Mouse (Mus musculus): ENCODE results near the gene Fads6.

Gene Fads6

GRCm38 (mm10) chr11:115300745-115301144 is 3.3 kb upstream of the Fads6 start:
- DNase-seq (ENCODE audit: low read depth, low spot score): no peak

- no peak for DNase-seq (ENCODE audit: low read depth, low spot score)
Observed at GRCm38 (mm10) chr11:115298160-115298559, 697 bp upstream of the Fads6 start.

DNA sequence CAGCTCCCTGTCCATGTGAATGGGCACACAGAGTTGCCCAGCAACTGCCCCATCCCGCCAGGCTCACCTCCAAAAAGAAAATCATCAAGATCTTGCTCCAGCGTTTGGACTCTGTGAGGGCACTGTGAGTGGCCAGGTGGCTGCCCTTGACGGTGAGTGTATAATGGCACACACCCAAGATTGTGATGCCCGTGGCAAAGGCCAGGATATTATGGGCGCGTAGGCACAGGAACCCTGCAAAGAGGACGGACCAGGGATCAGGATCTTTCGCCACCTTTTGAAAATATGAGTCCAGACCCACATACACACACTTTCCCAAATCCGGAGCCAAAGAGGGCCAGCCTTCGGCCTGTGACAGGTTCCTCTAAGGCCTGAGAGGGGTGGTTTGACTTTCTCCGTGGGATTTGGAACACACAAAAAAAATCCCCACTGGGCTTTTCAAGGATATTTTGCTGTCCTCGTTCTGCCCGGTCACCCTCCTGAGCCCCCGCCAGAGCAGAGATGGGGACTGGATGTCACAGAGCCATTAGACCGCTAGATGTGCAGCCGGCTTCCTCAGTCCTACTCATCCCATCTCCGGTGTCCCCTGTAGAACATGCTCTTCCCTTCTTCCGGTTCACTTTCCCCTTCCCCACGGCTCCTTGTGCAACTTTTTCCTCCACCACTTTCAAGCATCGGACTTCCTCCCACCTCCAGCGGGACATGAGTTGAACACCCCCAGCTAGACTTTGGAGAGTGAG is 822 bp downstream of the Fads6 start:
- no peak for DNase-seq (ENCODE audit: low read depth, low spot score)

DNA sequence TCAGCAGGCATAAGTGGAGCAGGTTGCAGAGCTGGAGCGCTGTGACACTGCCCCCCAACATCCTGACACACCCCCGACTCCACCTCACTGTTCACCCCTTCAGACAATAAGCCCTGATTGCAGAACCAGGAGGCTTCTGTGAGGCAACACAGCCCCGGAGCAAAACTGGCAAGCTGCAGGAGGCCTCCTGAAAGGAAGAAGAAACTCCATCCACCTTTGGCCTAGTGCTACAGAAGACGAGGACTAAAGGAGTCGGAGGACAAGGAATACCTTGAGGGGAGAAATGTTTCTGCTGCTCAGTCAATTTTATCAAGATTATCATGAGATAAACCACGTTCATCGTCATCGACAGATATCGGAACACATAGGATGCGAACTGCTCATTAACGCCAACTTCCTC is 1.5 kb downstream of the Fads6 start:
- no peak for DNase-seq (ENCODE audit: low read depth, low spot score)

DNA sequence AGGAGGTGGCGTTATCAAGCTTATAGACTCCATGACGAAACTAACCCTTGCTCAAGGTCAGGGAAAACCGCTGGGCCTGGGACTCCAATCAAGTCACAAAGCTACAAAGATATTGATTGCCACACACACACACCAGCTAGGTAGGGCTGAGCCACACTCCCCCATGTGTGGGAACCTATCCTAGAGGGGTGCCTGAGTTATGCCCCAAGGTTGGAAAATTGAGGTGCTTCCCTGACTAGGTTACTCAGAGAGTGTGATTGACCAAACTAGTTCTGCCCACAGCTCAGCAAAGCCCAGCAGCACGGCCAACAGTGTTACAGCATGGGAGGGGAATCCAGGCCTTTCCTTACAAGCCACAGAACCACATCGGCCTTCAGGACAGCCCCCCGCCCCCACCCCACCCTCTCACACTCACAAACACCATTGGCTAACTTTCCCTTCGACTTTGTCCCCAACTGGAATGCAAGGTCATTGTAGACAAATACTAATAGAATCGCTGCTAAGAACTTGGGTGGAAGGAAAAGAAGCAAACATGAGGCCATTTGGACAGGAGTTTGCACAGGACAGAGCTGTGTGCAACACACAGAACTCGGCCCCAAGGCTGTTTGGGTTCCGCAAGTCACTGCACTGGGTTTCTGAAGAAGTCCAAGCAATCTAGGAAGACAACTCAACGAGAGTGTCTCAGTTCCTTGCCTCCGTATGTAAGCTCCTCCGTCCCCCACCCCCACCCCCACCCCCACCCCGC is 4.7 kb downstream of the Fads6 start:
- DNase-seq (ENCODE audit: low read depth, low spot score): no peak

- no peak for DNase-seq (ENCODE audit: low read depth, low spot score)
Observed at GRCm38 (mm10) chr11:115291503-115291902, 6.0 kb downstream of the Fads6 start.

- no peak for DNase-seq (ENCODE audit: low read depth, low spot score)
Observed at GRCm38 (mm10) chr11:115290919-115291318, 6.5 kb downstream of the Fads6 start.

- DNase-seq (ENCODE audit: low read depth, low spot score): no peak
Observed at GRCm38 (mm10) chr11:115290314-115290713, 7.1 kb downstream of the Fads6 start.

GRCm38 (mm10) chr11:115289885-115290284 is 7.6 kb downstream of the Fads6 start:
- DNase-seq (ENCODE audit: low read depth, low spot score): no peak

DNA sequence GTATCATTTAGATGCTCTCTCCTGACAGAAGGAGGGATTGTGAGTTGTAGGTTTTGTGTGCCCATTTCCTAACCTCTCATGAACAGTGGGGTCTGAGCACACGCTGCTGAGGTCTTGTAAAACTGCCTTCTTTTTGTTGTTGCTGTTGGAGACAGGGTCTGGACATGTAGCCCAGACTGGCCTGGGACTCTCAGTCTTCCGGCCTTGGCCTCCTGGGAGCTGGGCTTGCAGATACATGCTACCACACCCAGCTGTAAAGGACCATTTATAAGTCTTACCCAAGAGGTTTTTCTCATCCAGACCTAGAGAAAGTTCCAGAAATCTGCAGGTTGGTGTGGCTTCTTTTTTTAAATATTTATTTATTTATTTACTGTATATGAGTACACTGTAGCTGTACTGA is 9.2 kb downstream of the Fads6 start:
- DNase-seq (ENCODE audit: low read depth, low spot score): no peak

DNA sequence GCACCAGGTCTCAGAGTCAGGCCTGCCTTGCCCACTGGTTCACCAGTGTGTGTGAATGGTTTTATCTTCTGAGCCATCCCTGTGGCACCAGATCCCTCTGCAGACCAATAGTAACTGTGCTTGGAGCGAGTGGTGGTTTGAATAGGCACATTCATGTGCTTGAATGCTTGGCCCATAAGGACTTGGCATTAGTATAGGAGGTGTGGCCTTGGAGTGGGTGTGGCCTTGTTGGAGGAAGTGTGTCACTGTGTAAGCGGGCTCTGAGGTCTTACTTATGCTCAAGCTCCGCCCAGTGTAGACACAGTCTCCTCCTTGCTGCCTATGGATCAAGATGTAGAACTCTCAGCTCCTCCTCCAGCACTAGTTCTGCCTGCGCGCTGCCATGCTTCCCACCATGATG is 10.1 kb downstream of the Fads6 start:
- no peak for DNase-seq (ENCODE audit: low read depth, low spot score)

- DNase-seq (ENCODE audit: low read depth, low spot score): no peak
Observed at GRCm38 (mm10) chr11:115286201-115286993, 11.1 kb downstream of the Fads6 start.

DNA sequence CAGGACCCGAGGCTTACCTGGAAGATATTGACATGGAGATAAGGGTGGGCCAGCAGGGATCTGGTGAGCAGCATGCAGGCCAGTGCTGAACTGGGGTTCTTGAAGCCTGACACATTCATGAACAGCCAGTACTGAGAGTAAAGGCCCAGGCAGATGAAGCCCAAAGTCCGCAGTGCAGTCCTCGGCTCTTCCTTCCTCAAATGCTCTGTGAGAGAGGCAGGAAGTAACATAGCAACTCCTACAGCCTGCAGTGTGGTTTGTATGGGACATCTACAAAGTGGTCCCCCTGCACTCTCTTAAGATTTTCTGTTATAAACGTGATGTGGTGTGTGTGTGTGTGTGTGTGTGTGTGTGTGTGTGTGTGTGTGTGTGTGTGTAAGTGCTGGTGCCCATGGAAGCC is 12.2 kb downstream of the Fads6 start:
- DNase-seq (ENCODE audit: low read depth, low spot score): no peak

DNA sequence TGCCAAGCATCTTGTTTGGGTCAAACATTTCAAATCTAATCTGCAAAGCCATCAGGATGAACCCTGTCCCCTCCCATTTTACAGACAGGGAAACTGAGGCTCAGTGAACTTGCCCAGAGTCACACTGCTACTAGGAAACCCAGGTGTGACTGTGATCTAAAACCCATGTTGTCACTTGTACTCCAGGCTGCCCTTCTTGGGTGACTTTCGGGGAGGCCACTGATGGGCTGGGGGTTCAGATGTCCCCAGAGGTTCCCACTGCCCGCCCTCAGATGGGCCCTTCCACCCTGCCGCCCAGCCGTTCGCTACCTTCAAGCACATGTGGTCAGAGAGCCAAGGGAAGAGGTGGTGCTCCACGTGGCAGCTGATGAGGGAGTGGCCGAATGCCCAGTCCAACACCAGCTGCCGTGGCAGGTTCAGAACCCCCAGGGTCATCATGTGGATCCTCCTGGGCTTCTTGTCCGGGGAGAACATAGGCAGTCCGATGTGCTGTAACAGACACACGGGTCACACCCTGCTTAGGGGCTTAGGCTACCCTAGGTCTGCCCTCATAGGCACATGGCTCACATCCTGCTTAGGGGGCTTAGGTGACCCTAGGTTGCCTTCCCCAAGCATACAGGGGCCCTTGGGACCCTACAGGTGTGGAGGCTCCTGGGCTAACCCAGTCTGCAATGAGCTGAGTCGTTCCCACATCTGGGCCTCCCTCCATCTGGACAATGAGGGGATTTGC is 13.4 kb downstream of the Fads6 start:
- no peak for DNase-seq (ENCODE audit: low read depth, low spot score)

DNA sequence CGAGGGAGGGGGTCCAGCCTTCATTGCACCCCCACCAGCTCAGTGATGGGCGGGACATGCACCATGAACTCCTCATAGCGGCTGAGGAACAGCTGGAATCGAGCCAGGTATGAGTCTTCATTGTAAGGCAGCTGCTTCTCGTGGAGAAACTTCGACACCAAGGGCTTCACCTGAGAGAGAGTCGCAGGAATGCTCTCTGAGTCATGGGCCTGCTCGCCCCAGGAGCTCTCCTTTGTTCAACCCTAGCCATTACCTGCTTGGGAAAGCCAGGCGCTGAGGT is 14.0 kb downstream of the Fads6 start:
- DNase-seq (ENCODE audit: low read depth, low spot score): no peak

- DNase-seq (ENCODE audit: low read depth, low spot score): no peak
Observed at GRCm38 (mm10) chr11:115282723-115283485, 14.6 kb downstream of the Fads6 start.

DNA sequence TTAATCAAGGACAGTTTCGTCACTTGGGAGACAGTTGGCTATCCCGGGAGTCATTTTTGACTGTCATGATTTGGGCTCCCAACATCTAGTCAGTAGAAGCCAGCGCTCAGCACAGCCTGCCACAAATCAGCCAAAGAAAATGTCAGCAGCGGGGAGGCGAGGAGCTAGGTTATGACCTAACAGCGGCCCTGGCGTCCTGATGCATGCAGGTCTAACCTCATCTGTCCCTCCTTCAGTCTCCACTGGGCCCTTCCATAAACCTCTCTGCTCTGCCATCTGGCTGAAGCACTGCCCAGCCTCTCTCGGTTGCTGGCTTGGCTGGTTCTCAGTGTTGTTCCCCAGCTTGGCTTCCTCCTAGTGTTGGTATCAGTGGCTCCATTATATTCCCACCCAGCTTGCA is 15.2 kb downstream of the Fads6 start:
- no peak for DNase-seq (ENCODE audit: low read depth, low spot score)

GRCm38 (mm10) chr11:115279726-115280125 is 17.7 kb downstream of the Fads6 start:
- no peak for DNase-seq (ENCODE audit: low read depth, low spot score)

DNA sequence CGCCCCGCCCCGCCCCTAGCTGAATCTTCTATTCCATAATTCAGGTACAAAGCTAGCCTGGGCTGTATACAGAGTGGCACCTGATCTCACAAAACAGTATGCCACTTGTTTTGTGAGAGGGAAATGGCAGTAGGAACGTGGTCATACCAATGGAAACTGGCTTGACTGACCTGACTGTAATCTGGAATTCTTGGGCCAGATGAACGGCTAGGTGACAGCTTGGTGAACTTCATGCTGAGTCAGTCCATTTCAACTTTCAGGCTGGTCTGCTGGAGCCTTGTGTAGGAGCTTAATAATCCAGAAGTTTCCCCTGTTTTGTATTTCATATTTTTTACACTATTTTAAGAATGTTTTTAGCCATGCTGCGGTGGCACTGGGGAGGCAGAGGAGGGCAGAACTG is 19.3 kb downstream of the Fads6 start:
- no peak for DNase-seq (ENCODE audit: low read depth, low spot score)

DNA sequence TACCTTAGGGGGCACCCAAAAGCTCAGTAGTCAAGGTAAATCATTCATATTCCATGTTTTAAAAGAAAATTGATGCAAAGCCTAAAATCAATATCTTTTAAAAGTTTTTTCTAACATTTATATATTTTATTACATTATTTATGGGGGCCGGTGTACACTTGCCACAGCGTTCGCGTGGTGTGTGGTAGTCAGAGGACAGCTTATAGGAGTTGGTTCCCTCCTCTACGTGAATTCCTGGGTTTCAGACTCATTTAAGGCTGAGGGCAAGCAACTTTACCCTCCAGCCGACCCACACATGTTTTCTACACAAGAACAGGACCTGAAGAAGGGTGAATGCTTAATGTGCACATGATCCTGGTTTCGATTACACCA is 19.9 kb downstream of the Fads6 start:
- DNase-seq (ENCODE audit: low read depth, low spot score): no peak
